In the genomic region with DNA sequence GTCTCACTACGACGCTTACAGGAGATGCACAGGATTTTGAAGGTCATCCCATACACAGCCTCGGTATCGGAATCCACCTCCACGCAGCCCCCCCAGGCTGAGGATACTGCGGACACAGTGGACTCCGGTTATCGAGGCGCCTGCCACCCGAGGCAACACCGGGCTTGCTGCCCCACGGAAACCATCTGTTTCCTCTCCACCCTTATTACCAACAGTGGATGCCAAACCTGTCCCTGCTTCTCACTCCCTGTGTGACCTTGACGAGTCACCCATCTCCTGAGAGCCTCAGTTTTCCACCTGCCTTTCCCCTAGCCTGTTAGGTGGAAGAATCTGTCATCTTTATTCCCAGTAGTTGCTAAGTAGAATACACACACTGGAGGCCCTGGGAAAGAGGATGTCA, we compare ENCODE assay signal across 17 mouse cellular contexts. TPM values are rescaled to one million over a fixed set of nuclear protein-coding genes. Genes with fewer than 3 reads are reported as not detected.
DNase-seq lines count a peak whose midpoint lies in the region; ATAC-seq lines count a peak whose summit lies in the region.
"Had no signal": no experiment of that assay in that cellular context is flagged by ENCODE, and none has a peak within 500 bp of the region (broad histone marks: within the 10 kb centered on the region; RNA-seq: fewer than 3 reads in every experiment).

No protein-coding gene starts in this region.

- H3K4me2 ChIP-seq in neural tube, embryonic 15.5 days: peak overlapping the region; percentile 83

- peaks cover 20% of the 10 kb centered on the region for H3K27me3 ChIP-seq in neural tube, embryonic 15.5 days (replicated peaks)

- peaks cover 22% of the 10 kb centered on the region for H3K36me3 ChIP-seq in neural tube, embryonic 15.5 days

- DNase-seq in neural tube, embryonic 10.5 days (ENCODE audit: extremely low spot score, low spot score): no peak
- peak; percentile 92 for DNase-seq in cerebellum, adult 9-10 months
- DNase-seq in adrenal gland, adult 8-10 months: no peak
- DNase-seq in thymus, postnatal 0 days (ENCODE audit: low spot score): no peak
- no peak for DNase-seq in frontal cortex, postnatal 14 days (ENCODE audit: low spot score in 2 of 2)
- DNase-seq: embryo, embryonic 11 days; heart, postnatal 36 days; right cerebral cortex, postnatal 14 days had no signal

- no peak overlapping the region for H3K4me3 ChIP-seq in neural tube, embryonic 15.5 days (replicated peaks)

- 83% methylated on average over 13 of the region's 13 CpGs for WGBS in neural tube, embryonic 15.5 days

- H3K4me1 ChIP-seq in neural tube, embryonic 15.5 days: peaks cover 24% of the 10 kb centered on the region

- no peaks in the 10 kb centered on the region for H3K9me3 ChIP-seq in neural tube, embryonic 15.5 days (replicated peaks)
- H3K9me3 ChIP-seq: forebrain, embryonic 13.5 days; heart, embryonic 13.5 days; limb, embryonic 12.5 days had no signal

- H3K9ac ChIP-seq in neural tube, embryonic 15.5 days (replicated peaks): no peak overlapping the region
- H3K9ac ChIP-seq: forebrain, embryonic 13.5 days; limb, embryonic 12.5 days; liver, embryonic 14.5 days had no signal

- ATAC-seq in neural tube, embryonic 15.5 days (ENCODE audit: low FRiP score): no peak
- ATAC-seq in granulocyte monocyte progenitor cell, adult 5-6 weeks (replicated peaks; ENCODE audit: poor library complexity, severe bottlenecking): peak; percentile 27; the same call in 1 of the 2 replicates
- ATAC-seq: CD4-positive, CD25-positive, alpha-beta regulatory T cell, adult 4 months; forebrain, embryonic 13.5 days; midbrain, embryonic 16.5 days had no signal

- H3K27ac ChIP-seq in neural tube, embryonic 15.5 days (replicated peaks): no peak overlapping the region
- H3K27ac ChIP-seq: forebrain, embryonic 13.5 days; heart, embryonic 13.5 days; limb, embryonic 12.5 days; liver, embryonic 14.5 days had no signal

RNA-seq across cellular contexts. Expression of gene Scn1b, which starts 1.7 kb away (rescaled TPM):
- polyA plus RNA-seq in neural tube, embryonic 15.5 days (2015; fragmentation: Nextera tagmentation; extraction: Ambion mirVana): 21.1 and 24.8 TPM in 2 replicates
- total RNA-seq in granulocyte monocyte progenitor cell, adult 5-6 weeks (2014; fragmentation: Nextera tagmentation): not detected in 2 replicates
- total RNA-seq in granulocyte monocyte progenitor cell, adult 5-6 weeks (2017): not detected in 2 replicates
- 10 to 100 TPM; 14.2 to 27.2 (median 18.9) TPM for total RNA-seq in adrenal gland, adult 8-10 months (2022)
- polyA plus RNA-seq in thymus, postnatal 0 days (2015; fragmentation: Nextera tagmentation; extraction: Ambion mirVana): 2.8 and 2.9 TPM in 2 replicates
- total RNA-seq: G1E had no signal
- polyA plus RNA-seq: CD4-positive, CD25-positive, alpha-beta regulatory T cell, adult 4 months; G1E had no signal

RNA-seq across cellular contexts. Expression of gene Hpn, which starts 10.0 kb away (rescaled TPM):
- polyA plus RNA-seq in neural tube, embryonic 15.5 days (2015; fragmentation: Nextera tagmentation; extraction: Ambion mirVana): 0.50 and 4.0 TPM in 2 replicates
- 11.1 TPM in 1 of 2 replicates, not detected in the other for total RNA-seq in granulocyte monocyte progenitor cell, adult 5-6 weeks (2014; fragmentation: Nextera tagmentation)
- not detected in 2 replicates for total RNA-seq in granulocyte monocyte progenitor cell, adult 5-6 weeks (2017)
- 1 to 10 TPM in 3 of 4 experiments, under 1 TPM in 1; 0.26 to 1.5 (median 1.2) TPM for total RNA-seq in adrenal gland, adult 8-10 months (2022)
- polyA plus RNA-seq in thymus, postnatal 0 days (2015; fragmentation: Nextera tagmentation; extraction: Ambion mirVana): 2.0 and 2.6 TPM in 2 replicates
- polyA plus RNA-seq: forebrain, embryonic 13.5 days; G1E had no signal

RNA-seq across cellular contexts. Expression of gene Gramd1a, which starts 30.6 kb away (rescaled TPM):
- 174 and 212 TPM in 2 replicates for polyA plus RNA-seq in neural tube, embryonic 15.5 days (2015; fragmentation: Nextera tagmentation; extraction: Ambion mirVana)
- 59.3 and 77.5 TPM in 2 replicates for total RNA-seq in granulocyte monocyte progenitor cell, adult 5-6 weeks (2014; fragmentation: Nextera tagmentation)
- 21.2 and 36.5 TPM in 2 replicates for total RNA-seq in granulocyte monocyte progenitor cell, adult 5-6 weeks (2017)
- total RNA-seq in adrenal gland, adult 8-10 months (2022): 10 to 100 TPM; 37.7 to 65.1 (median 55.4) TPM
- polyA plus RNA-seq in thymus, postnatal 0 days (2015; fragmentation: Nextera tagmentation; extraction: Ambion mirVana): 76.8 and 79.0 TPM in 2 replicates

RNA-seq across cellular contexts. Expression of gene Fxyd3, which starts 48.6 kb away (rescaled TPM):
- polyA plus RNA-seq in neural tube, embryonic 15.5 days (2015; fragmentation: Nextera tagmentation; extraction: Ambion mirVana): 0.79 and 14.6 TPM in 2 replicates
- total RNA-seq in granulocyte monocyte progenitor cell, adult 5-6 weeks (2014; fragmentation: Nextera tagmentation): not detected in 2 replicates
- total RNA-seq in granulocyte monocyte progenitor cell, adult 5-6 weeks (2017): not detected in 2 replicates
- total RNA-seq in adrenal gland, adult 8-10 months (2022): 1 to 10 TPM in 1 of 4 experiments, under 1 TPM in 3; 0.73 to 1.3 (median 0.86) TPM
- 78.3 and 79.5 TPM in 2 replicates for polyA plus RNA-seq in thymus, postnatal 0 days (2015; fragmentation: Nextera tagmentation; extraction: Ambion mirVana)
- polyA plus RNA-seq: forebrain, embryonic 13.5 days; G1E; midbrain, embryonic 16.5 days had no signal

Comparison
In these comparisons a context has a peak if more than half of its experiments do, and no peak if none do; other contexts are left out.
1. RNA of gene Scn1b, which starts 1.7 kb away (total RNA-seq): 14.2 to 27.2 TPM in adrenal gland, adult 8-10 months; not detected in granulocyte monocyte progenitor cell, adult 5-6 weeks; every median in the first group is over 10 times any median in the second.